Mouse (Mus musculus) left cerebral cortex, postnatal 4 days (tissue): Measurements from ENCODE around the gene Adamts16. TPM values are rescaled to one million over a fixed set of nuclear protein-coding genes. Genes with fewer than 3 reads are reported as not detected.

Source experiments
- DNase-seq: peaks from one replicate; pipeline ENCODE4 v3.0.0-alpha.2; 2022
- intact Hi-C: fragments of 180-260 bp; cut with DNase I; formaldehyde crosslinking; loops from one replicate; pipeline ENCODE4 v1.15.1; 2025
- total RNA-seq, 2 experiments: library from RNA; stranded (reverse); gene quantifications; 2 replicates each; pipeline ENCODE4 v1.2.3; 2021

Gene Adamts16
- total RNA-seq, 2 experiments from 2014 or later: 5.2 TPM

- no peak for DNase-seq
- intact Hi-C loops: no loop called here
Observed at GRCm38 (mm10) chr13:70771100-70771499, 70.5 kb downstream of the Adamts16 start.

- intact Hi-C loops: no loop called here
Observed at GRCm38 (mm10) chr13:70769156-70769555, 72.5 kb downstream of the Adamts16 start.

GRCm38 (mm10) chr13:70767462-70767861 lies 74.1 kb downstream of the Adamts16 start:
- intact Hi-C loops: no loop called here
- no peak for DNase-seq

More at GRCm38 (mm10) chr13:70769156-70769555, 72.5 kb downstream of the Adamts16 start:
- DNase-seq: no peak

GRCm38 (mm10) chr13:70764682-70765081 lies 76.9 kb downstream of the Adamts16 start:
- intact Hi-C loops: no loop called here
- no peak for DNase-seq

- no peak for DNase-seq
- intact Hi-C loops: no loop called here
Observed at GRCm38 (mm10) chr13:70762586-70762985, 79.0 kb downstream of the Adamts16 start.

- intact Hi-C loops: no loop called here
- DNase-seq: no peak
Observed at GRCm38 (mm10) chr13:70761312-70761711, 80.3 kb downstream of the Adamts16 start.

GRCm38 (mm10) chr13:70760186-70760585 lies 81.4 kb downstream of the Adamts16 start:
- intact Hi-C loops: no loop called here
- no peak for DNase-seq

- intact Hi-C loops: no loop called here
- DNase-seq: no peak
Observed at GRCm38 (mm10) chr13:70746294-70747008, 95.2 kb downstream of the Adamts16 start.

- DNase-seq: no peak
Observed at GRCm38 (mm10) chr13:70744416-70745038, 97.1 kb downstream of the Adamts16 start.

GRCm38 (mm10) chr13:70742693-70743092 lies 98.9 kb downstream of the Adamts16 start:
- no peak for DNase-seq
- intact Hi-C loops: no loop called here

More at GRCm38 (mm10) chr13:70744416-70745038, 97.1 kb downstream of the Adamts16 start:
- intact Hi-C loops: no loop called here

GRCm38 (mm10) chr13:70740281-70741240 lies 101.0 kb downstream of the Adamts16 start:
- DNase-seq: no peak
- intact Hi-C loops: no loop called here

- intact Hi-C loops: no loop called here
- DNase-seq: peak; percentile 19
Observed at GRCm38 (mm10) chr13:70738781-70739180, 102.8 kb downstream of the Adamts16 start.

GRCm38 (mm10) chr13:70736409-70736808 lies 105.2 kb downstream of the Adamts16 start:
- no peak for DNase-seq
- intact Hi-C loops: no loop called here

- no peak for DNase-seq
- intact Hi-C loops: no loop called here
Observed at GRCm38 (mm10) chr13:70734640-70735039, 107.0 kb downstream of the Adamts16 start.

- no peak for DNase-seq
- intact Hi-C loops: no loop called here
Observed at GRCm38 (mm10) chr13:70733911-70734310, 107.7 kb downstream of the Adamts16 start.

GRCm38 (mm10) chr13:70733206-70733605 lies 108.4 kb downstream of the Adamts16 start:
- no peak for DNase-seq
- intact Hi-C loops: no loop called here

GRCm38 (mm10) chr13:70732781-70733180 lies 108.8 kb downstream of the Adamts16 start:
- intact Hi-C loops: no loop called here
- no peak for DNase-seq

- intact Hi-C loops: no loop called here
- DNase-seq: no peak
Observed at GRCm38 (mm10) chr13:70731349-70731748, 110.3 kb downstream of the Adamts16 start.

GRCm38 (mm10) chr13:70729996-70730395 lies 111.6 kb downstream of the Adamts16 start:
- intact Hi-C loops: no loop called here
- DNase-seq: no peak

GRCm38 (mm10) chr13:70726249-70726648 lies 115.4 kb downstream of the Adamts16 start:
- no peak for DNase-seq
- intact Hi-C loops: no loop called here

- no peak for DNase-seq
- intact Hi-C loops: no loop called here
Observed at GRCm38 (mm10) chr13:70724635-70725034, 117.0 kb downstream of the Adamts16 start.
